Mouse (Mus musculus) lung, adult 2 months (tissue): ENCODE measurements at regions not wholly inside any gene's neighbourhood (a gene's known extent, or its start where the extent isn't known, plus 50 kb on each side); places are given as distances from the start of the nearest gene placed in this dataset.

Source experiments
- DNase-seq: peaks from one replicate; pipeline ENCODE4 v3.0.0; 2022
- H3K4me1 ChIP-seq: fragments of 200-500 bp; 2 replicates; pipeline ENCODE4 v1.6.1; 2011; ENCODE audit warnings: low read length; ENCODE audit not compliant: control insufficient read depth, insufficient read depth
- H3K4me3 ChIP-seq: fragments of 200-500 bp; replicated peaks from 2 replicates; pipeline ENCODE3; 2011; ENCODE audit warnings: low read depth, mild to moderate bottlenecking, control low read depth, low read length; ENCODE audit errors: extremely low read depth
- CTCF ChIP-seq: fragments of 200-500 bp; IDR thresholded peaks from 2 replicates; pipeline ENCODE4 v1.5.1; 2011; ENCODE audit warnings: mild to moderate bottlenecking, low read length, control low read depth; ENCODE audit not compliant: insufficient read depth
- POLR2A ChIP-seq: fragments of 200-500 bp; IDR thresholded peaks from 2 replicates; pipeline ENCODE4 v1.6.1; 2011; ENCODE audit warnings: low read depth, mild to moderate bottlenecking, control low read depth, low read length, borderline replicate concordance; ENCODE audit errors: extremely low read depth
- WGBS: fragments of 180-500 bp; shearing (Covaris S2); methylation state at CpG from one replicate; pipeline ENCODE4 v1.1.7; 2018; 5-methylcytosine and 5-hydroxymethylcytosine counted together

DNA sequence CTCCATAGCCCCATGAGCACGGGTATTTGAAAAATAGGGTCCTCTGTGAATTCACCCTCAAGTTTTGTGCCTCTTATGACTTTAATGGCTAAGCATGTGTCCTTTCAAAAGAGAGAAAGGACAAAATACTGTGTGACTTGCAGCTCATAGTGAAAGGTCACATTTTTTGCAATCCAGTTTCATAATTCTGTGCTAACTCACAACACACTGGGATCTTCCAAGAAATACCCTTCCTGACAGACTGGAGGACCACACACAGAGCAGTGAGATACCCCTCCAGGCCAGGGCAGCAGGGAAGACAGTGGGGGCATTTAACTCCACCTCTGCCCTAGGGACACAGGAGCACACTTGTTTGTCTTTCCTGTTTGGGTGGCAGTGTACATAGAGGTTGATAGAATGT is 110.8 kb upstream of the Spata13 start:
- TF ChIP-seq CTCF (no peak), POLR2A (no peak)
- DNase-seq = no peak
- 47% methylated on average over 1 of the region's 1 CpGs for WGBS
- Histone ChIP-seq H3K4me1 (no peaks in the 10 kb centered on the region), H3K4me3 (no peak overlapping the region)

DNA sequence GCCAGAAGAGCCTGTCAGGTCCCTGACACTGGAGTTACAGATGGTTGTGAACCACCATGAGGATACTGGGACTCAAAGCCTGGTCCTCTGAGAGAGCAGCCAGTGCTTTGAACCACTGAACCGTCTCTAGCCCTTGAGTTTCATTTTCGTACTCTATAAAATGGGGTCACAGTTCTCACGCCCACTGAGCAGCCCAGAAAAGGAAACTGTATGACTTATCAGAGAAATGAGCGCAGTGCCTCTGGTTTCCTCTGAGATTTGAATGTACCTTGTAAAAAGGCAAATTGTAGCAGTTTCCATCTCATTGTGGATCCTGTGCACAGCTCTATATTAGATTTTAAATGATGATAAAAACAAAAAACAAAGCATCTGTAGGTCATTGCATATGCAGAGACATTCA is 108.9 kb upstream of the Spata13 start:
- no peak for DNase-seq
- TF ChIP-seq CTCF (no peak), POLR2A (no peak)
- Histone ChIP-seq H3K4me3 (no peak overlapping the region), H3K4me1 (no peaks in the 10 kb centered on the region)
- WGBS = 58% methylated on average over 4 of the region's 4 CpGs

DNA sequence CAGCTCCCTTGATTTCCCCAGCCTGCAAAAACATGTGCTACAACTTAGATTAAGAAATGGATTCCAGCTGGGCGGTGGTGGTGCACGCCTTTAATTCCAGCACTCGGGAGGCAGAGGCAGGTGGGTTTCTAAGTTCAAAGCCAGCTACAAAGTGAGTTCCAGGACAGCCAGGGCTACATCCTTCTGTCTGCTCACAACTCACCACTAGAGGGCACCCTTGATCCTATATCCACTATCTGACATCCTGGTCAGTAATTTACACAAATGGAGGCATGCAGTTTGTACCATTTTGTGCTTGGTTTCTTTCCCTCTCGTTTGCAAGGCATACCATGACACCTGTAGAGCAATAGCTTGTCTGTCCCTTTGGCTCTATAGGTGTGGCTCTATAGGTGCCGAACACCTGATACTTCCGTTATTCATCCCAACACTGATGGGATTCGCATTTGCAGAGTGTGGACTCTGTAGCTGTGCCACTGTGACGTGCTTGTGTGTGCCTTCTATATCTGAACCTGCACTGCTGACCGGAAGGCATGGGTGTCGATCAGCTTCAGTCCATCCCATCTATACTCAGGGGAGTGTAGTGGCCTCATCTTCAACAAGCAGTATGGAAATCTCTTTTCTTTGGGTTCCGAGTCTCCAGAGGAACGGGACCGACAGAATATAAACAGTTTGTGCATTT is 108.4 kb upstream of the Spata13 start:
- peak; percentile 41 for DNase-seq
- 70% methylated on average over 13 of the region's 13 CpGs for WGBS
- TF ChIP-seq POLR2A = no peak
- TF ChIP-seq CTCF = peak; percentile 57
- H3K4me3 ChIP-seq = no peak overlapping the region
- no peaks in the 10 kb centered on the region for H3K4me1 ChIP-seq

DNA sequence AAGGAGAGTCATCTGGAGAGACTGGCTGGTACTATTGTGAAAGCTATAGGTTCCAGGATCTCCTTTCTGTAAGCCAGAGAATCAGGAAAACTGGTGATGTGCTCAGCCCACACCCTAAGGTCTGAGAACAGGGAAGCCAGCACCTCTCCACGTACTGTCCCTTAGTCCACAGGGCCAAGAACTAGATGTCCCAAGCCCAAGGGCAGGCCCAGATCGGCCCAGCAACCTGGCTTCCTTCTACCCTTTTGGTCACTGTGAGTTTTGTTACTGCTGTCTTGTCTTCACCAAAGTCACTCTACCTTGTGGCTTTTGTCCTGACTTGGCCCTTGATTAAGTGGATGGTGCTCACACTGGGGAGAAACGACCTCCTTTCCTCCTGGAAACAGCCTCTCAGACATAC is 107.8 kb upstream of the Spata13 start:
- TF ChIP-seq POLR2A = no peak
- TF ChIP-seq CTCF = no peak
- DNase-seq = no peak
- WGBS = 66% methylated on average over 3 of the region's 3 CpGs
- no peaks in the 10 kb centered on the region for H3K4me1 ChIP-seq
- no peak overlapping the region for H3K4me3 ChIP-seq

DNA sequence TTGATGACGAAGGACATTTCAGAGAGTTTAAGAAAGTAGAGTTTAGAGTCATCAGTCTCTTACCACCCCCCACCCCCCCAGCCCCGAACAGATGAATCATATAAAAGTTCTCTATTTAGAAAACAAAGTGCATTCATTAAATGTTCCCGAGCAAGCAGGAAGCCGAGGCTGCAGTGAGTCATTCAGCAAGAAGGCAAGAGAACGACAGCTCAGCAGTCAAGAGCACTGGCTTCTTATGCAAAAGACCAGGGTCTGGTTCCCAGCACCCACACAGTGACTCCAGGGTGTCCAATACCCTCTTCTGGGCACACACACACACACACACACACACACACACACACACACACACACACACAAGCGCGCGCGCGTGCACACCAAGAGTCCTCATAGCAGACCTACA is 107.0 kb upstream of the Spata13 start:
- WGBS = 67% methylated on average over 10 of the region's 10 CpGs
- DNase-seq = no peak
- no peak for TF ChIP-seq CTCF
- TF ChIP-seq POLR2A = no peak
- Histone ChIP-seq H3K4me3 (no peak overlapping the region), H3K4me1 (no peaks in the 10 kb centered on the region)

DNA sequence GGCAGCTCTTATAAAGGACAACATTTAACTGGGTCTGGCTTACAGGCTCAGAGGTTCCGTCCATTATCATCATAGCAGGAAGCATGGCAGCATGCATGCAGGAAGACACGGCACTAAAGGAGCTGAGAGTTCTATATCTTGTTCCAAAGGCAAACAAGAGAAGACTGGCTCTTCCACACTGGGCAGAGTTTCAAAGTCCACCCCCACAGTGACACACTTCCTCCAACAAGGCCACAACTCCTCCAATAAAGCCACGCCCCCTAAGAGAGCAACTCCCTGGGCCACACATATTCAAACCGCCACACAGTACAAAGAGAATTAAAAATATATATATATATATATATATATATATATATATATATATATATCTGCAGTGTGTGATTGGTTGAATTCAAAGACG is 105.8 kb upstream of the Spata13 start:
- no peak for DNase-seq
- no peak for TF ChIP-seq CTCF
- TF ChIP-seq POLR2A = no peak
- 60% methylated on average over 5 of the region's 5 CpGs for WGBS
- no peaks in the 10 kb centered on the region for H3K4me1 ChIP-seq
- no peak overlapping the region for H3K4me3 ChIP-seq

DNA sequence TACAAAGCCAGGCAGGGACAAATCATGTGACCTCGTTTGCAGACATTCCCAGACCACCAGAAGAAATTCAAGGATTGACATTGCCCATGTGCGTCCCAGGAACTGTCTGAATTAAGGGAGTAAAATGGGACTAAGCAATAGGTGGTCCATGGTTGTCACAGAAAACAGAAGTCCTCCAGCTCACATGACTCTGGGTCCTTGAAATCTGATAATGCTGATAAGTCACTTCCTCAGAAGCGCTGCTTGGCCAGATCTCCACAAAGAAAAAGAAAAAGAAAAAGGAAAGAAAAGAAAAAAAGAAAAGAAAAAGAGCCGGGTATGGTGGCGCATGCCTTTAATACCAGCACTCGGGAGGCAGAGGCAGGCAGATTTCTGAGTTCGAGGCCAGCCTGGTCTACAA is 105.3 kb upstream of the Spata13 start:
- 83% methylated on average over 7 of the region's 7 CpGs for WGBS
- DNase-seq = no peak
- Histone ChIP-seq H3K4me3 (no peak overlapping the region), H3K4me1 (no peaks in the 10 kb centered on the region)
- TF ChIP-seq POLR2A (no peak), CTCF (no peak)

DNA sequence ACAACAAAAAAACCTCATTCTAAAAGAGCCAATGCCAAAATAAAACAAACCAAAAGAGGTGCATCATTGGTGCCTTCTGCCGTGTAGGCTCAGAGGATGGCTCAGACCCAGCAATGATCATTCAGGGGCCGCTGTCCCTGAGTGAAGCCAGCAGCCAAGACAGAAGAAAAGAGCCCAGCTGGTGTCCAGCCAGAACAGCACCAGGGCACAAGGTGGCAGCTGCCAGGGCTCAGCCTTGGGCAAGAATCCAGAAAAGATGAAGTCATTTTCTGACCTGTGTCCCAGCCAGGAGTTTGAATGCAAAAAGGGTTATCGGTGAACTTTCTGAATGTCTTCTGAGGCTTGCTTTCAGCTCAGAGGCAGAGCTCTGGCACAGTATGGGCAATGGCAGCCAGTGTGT is 104.8 kb upstream of the Spata13 start:
- WGBS = 36% methylated on average over 3 of the region's 3 CpGs
- Histone ChIP-seq H3K4me1 (no peaks in the 10 kb centered on the region), H3K4me3 (no peak overlapping the region)
- peak; percentile 20 for DNase-seq
- TF ChIP-seq CTCF (no peak), POLR2A (no peak)

DNA sequence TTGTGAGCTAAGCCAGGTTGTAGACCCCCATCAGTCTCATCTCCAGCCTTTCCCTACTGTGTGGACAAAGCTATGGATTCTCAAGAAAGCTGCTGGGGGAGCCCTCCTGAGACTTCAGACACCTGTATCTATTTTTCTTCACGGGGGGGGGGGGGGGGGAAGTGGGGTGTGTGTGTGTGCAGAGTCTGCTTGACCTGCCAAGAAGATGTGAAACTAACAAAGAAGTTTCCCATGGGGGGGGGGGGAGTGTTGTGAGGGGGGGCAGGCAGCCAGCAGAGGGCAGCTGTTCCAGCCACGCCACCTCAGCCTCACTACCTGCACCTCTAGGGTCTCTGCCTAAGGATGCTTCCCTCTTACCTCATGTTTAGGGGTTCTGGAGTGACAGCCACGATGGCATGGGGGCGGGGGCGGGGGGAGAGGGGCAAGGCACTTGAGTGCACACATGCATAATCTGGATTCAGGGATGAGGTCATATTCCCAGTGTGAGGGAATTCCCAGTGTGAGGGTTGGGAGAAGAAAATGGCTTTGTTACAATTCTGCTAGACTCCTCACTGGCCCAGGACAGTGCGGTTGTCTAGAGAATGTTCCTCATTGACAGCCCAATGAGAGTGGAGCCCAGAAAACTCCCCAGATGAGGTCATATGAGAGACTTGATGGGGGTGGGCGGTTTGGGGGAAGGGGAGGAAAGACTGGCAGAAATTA is 104.0 kb upstream of the Spata13 start:
- no peak for DNase-seq
- 52% methylated on average over 7 of the region's 7 CpGs for WGBS
- TF ChIP-seq CTCF (no peak), POLR2A (no peak)
- H3K4me1 ChIP-seq = no peaks in the 10 kb centered on the region
- no peak overlapping the region for H3K4me3 ChIP-seq

DNA sequence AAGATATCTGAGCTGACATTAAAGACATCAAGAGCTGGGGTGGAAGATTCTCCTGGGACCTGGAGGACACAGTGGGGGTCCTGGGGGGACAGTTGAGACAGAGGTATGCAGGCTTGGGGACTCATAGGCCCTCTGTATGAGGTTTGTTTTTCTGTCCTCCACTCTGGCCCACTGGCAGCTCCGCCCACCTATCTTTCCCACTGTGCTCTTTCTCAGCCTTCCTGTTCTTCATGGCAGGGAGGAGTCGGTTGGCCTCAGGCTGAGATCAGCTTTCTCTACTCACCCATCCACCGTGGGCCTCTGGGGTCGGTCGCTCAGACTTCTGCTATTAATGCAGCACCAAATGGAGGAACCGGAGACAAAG is 103.5 kb upstream of the Spata13 start:
- Histone ChIP-seq H3K4me1 (no peaks in the 10 kb centered on the region), H3K4me3 (no peak overlapping the region)
- no peak for DNase-seq
- WGBS = 61% methylated on average over 6 of the region's 6 CpGs
- TF ChIP-seq CTCF = no peak
- TF ChIP-seq POLR2A = no peak
